Mouse (Mus musculus): Measurements from ENCODE around the gene Camk2g. TPM values are rescaled to one million over a fixed set of nuclear protein-coding genes. Genes with fewer than 3 reads are reported as not detected.

The Camk2g gene
- polyA plus RNA-seq, 1 experiment from 2014 or later: 180 TPM

- Histone ChIP-seq H3K9me3 (replicated peaks; ENCODE audit: control insufficient read depth, low read length, poor library complexity, severe bottlenecking) (no peaks in the 10 kb centered on the region), H3K9ac (ENCODE audit: low read depth, low read length) (no peak overlapping the region), H3K4me3 (ENCODE audit: low read depth, low read length) (no peak overlapping the region), H3K36me3 (ENCODE audit: control insufficient read depth, insufficient read depth, low read length) (peaks cover 56% of the 10 kb centered on the region), H3K27me3 (ENCODE audit: control insufficient read depth, insufficient read depth, low read depth, low read length) (no peaks in the 10 kb centered on the region), H3K4me1 (ENCODE audit: control insufficient read depth, insufficient read depth, low read length) (peaks cover under 1% of the 10 kb centered on the region), H3K4me2 (ENCODE audit: low read length) (no peak overlapping the region), H3K27ac (ENCODE audit: low read length) (no peak overlapping the region)
- ATAC-seq: no peak
- 87% methylated on average over 2 of the region's 2 CpGs for WGBS
These were observed 104.9 kb downstream of the Camk2g start for GRCm38 (mm10) chr14:20689009-20689408.

DNA sequence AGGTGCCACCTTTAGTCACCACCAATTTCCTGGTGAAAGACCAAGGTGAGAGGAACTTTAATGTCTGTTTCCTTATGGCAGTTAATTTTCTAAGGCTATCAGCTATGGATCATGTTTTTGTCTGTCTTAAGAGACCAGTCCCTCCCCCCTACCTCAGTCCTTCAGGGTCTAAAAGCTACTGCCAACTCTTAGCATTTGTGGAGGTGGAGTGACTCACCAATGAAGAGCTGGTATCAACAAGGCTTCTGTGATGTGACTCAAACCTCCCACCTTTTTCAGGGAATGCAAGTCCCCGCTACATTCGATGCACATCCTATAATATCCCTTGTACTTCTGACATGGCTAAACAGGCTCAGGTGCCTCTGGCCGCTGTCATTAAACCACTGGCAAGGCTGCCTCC is 107.3 kb downstream of the Camk2g start:
- no peak overlapping the region for H3K27ac ChIP-seq (ENCODE audit: low read length)
- no peak overlapping the region for H3K4me2 ChIP-seq (ENCODE audit: low read length)
- H3K9me3 ChIP-seq (replicated peaks; ENCODE audit: control insufficient read depth, low read length, poor library complexity, severe bottlenecking): no peaks in the 10 kb centered on the region
- no peak for ATAC-seq
- H3K4me3 ChIP-seq (ENCODE audit: low read depth, low read length): no peak overlapping the region
- 98% methylated on average over 3 of the region's 3 CpGs for WGBS
- H3K4me1 ChIP-seq (ENCODE audit: control insufficient read depth, insufficient read depth, low read length): no peaks in the 10 kb centered on the region
- H3K27me3 ChIP-seq (ENCODE audit: control insufficient read depth, insufficient read depth, low read depth, low read length): no peaks in the 10 kb centered on the region
- peaks cover 64% of the 10 kb centered on the region for H3K36me3 ChIP-seq (ENCODE audit: control insufficient read depth, insufficient read depth, low read length)
- no peak overlapping the region for H3K9ac ChIP-seq (ENCODE audit: low read depth, low read length)

Small RNA genes lying within 50 kb of the gene (microRNA-seq; reads per million reads assigned to microRNA genes)
- 1.0 reads per million for gene Mir6946

Other genes starting within 250 kb of the Camk2g start
- gene Ppp3cb, start 247.5 kb downstream of the Camk2g start, polyA plus RNA-seq (2015; fragmentation: Nextera tagmentation; extraction: Ambion mirVana): 105 and 107 TPM in 2 replicates
- 13.8 and 14.2 TPM in 2 replicates for gene Usp54, start 153.0 kb downstream of the Camk2g start, polyA plus RNA-seq (2015; fragmentation: Nextera tagmentation; extraction: Ambion mirVana)
- 0.19 TPM in 1 of 2 replicates, not detected in the other for gene Myoz1, start 137.5 kb downstream of the Camk2g start, polyA plus RNA-seq (2015; fragmentation: Nextera tagmentation; extraction: Ambion mirVana)
- 0.16 and 0.24 TPM in 2 replicates for gene Synpo2l, start 125.7 kb downstream of the Camk2g start, polyA plus RNA-seq (2015; fragmentation: Nextera tagmentation; extraction: Ambion mirVana)
- 89.9 and 92.9 TPM in 2 replicates for gene Sec24c, start 119.8 kb downstream of the Camk2g start, polyA plus RNA-seq (2015; fragmentation: Nextera tagmentation; extraction: Ambion mirVana)
- 25.5 and 27.2 TPM in 2 replicates for gene Fut11, start 99.1 kb downstream of the Camk2g start, polyA plus RNA-seq (2015; fragmentation: Nextera tagmentation; extraction: Ambion mirVana)
- 166 and 171 TPM in 2 replicates for gene Chchd1, start 91.1 kb downstream of the Camk2g start, polyA plus RNA-seq (2015; fragmentation: Nextera tagmentation; extraction: Ambion mirVana)
- 44.9 and 50.3 TPM in 2 replicates for gene Zswim8, start 86.5 kb downstream of the Camk2g start, polyA plus RNA-seq (2015; fragmentation: Nextera tagmentation; extraction: Ambion mirVana)
- gene Ndst2, start 59.5 kb downstream of the Camk2g start, polyA plus RNA-seq (2015; fragmentation: Nextera tagmentation; extraction: Ambion mirVana): 17.5 and 19.3 TPM in 2 replicates
- gene Plau, start 42.6 kb upstream of the Camk2g start, polyA plus RNA-seq (2015; fragmentation: Nextera tagmentation; extraction: Ambion mirVana): 0.19 and 0.72 TPM in 2 replicates
- 11.9 and 12.6 TPM in 2 replicates for gene Vcl, start 135.3 kb upstream of the Camk2g start, polyA plus RNA-seq (2015; fragmentation: Nextera tagmentation; extraction: Ambion mirVana)

All from midbrain, embryonic 16.5 days (tissue).